Mouse (Mus musculus): Measurements from ENCODE around the gene Errfi1. TPM values are rescaled to one million over a fixed set of nuclear protein-coding genes. Genes with fewer than 3 reads are reported as not detected.

Errfi1 gene
- total RNA-seq, 2 experiments from 2014 or later = 24.9 to 35.9 TPM

- DNase-seq (ENCODE audit: low spot score) = no peak
Measured at GRCm38 (mm10) chr4:150843181-150843580, 10.5 kb upstream of the Errfi1 start.

- no peak for DNase-seq (ENCODE audit: low spot score)
Measured at GRCm38 (mm10) chr4:150846316-150846715, 7.4 kb upstream of the Errfi1 start.

GRCm38 (mm10) chr4:150849964-150850363 is 3.8 kb upstream of the Errfi1 start:
- no peak for DNase-seq (ENCODE audit: low spot score)

- no peak for DNase-seq (ENCODE audit: low spot score)
Measured at GRCm38 (mm10) chr4:150850893-150851292, 2.8 kb upstream of the Errfi1 start.

- no peak for DNase-seq (ENCODE audit: low spot score)
Measured at GRCm38 (mm10) chr4:150852045-150852444, 1.7 kb upstream of the Errfi1 start.

GRCm38 (mm10) chr4:150852479-150852878 is 1.2 kb upstream of the Errfi1 start:
- DNase-seq (ENCODE audit: low spot score) = no peak

- peak; percentile 97 for DNase-seq (ENCODE audit: low spot score)
Measured at GRCm38 (mm10) chr4:150854839-150855246, 1.1 kb downstream of the Errfi1 start.

- DNase-seq (ENCODE audit: low spot score) = no peak
Measured at GRCm38 (mm10) chr4:150855346-150855745, 1.6 kb downstream of the Errfi1 start.

- DNase-seq (ENCODE audit: low spot score) = no peak
Measured at GRCm38 (mm10) chr4:150860526-150860925, 6.8 kb downstream of the Errfi1 start.

- no peak for DNase-seq (ENCODE audit: low spot score)
Measured at GRCm38 (mm10) chr4:150861161-150861560, 7.4 kb downstream of the Errfi1 start.

- no peak for DNase-seq (ENCODE audit: low spot score)
Measured at GRCm38 (mm10) chr4:150862626-150863375, 9.1 kb downstream of the Errfi1 start.

- DNase-seq (ENCODE audit: low spot score) = no peak
Measured at GRCm38 (mm10) chr4:150865371-150865770, 11.7 kb downstream of the Errfi1 start.

- DNase-seq (ENCODE audit: low spot score) = no peak
Measured at GRCm38 (mm10) chr4:150866069-150866468, 12.3 kb downstream of the Errfi1 start.

GRCm38 (mm10) chr4:150866494-150866893 is 12.8 kb downstream of the Errfi1 start:
- DNase-seq (ENCODE audit: low spot score) = no peak

GRCm38 (mm10) chr4:150868161-150868560 is 14.4 kb downstream of the Errfi1 start:
- no peak for DNase-seq (ENCODE audit: low spot score)

GRCm38 (mm10) chr4:150868859-150869258 is 15.1 kb downstream of the Errfi1 start:
- no peak for DNase-seq (ENCODE audit: low spot score)

- DNase-seq (ENCODE audit: low spot score) = no peak
Measured at GRCm38 (mm10) chr4:150869276-150870197, 15.8 kb downstream of the Errfi1 start.

GRCm38 (mm10) chr4:150870963-150871391 is 17.3 kb downstream of the Errfi1 start:
- no peak for DNase-seq (ENCODE audit: low spot score)

GRCm38 (mm10) chr4:150871392-150872138 is 17.8 kb downstream of the Errfi1 start:
- DNase-seq (ENCODE audit: low spot score) = peak; percentile 80

GRCm38 (mm10) chr4:150872139-150872651 is 18.5 kb downstream of the Errfi1 start:
- DNase-seq (ENCODE audit: low spot score) = peak; percentile 70

GRCm38 (mm10) chr4:150872681-150873080 is 19.0 kb downstream of the Errfi1 start:
- no peak for DNase-seq (ENCODE audit: low spot score)
